8 mouse cellular contexts compared by ENCODE assay signal in genomic region chr10:126979121-126979635, GRCm38 (mm10). TPM values are rescaled to one million over a fixed set of nuclear protein-coding genes. Genes with fewer than 3 reads are reported as not detected.
DNase-seq lines count a peak whose midpoint lies in the region; ATAC-seq and TF ChIP-seq lines count a peak whose summit lies in the region.

No protein-coding gene starts in this region.

- 1% methylated on average over 50 of the region's 62 CpGs for WGBS in forebrain, embryonic 14.5 days
- WGBS in hindbrain, embryonic 12.5 days, result 1% methylated on average over 28 of the region's 62 CpGs
- WGBS in midbrain, postnatal 0 days, result under 1% methylated on average over 19 of the region's 62 CpGs

- H3K36me3 ChIP-seq in forebrain, embryonic 14.5 days (ENCODE audit: control insufficient read depth, insufficient read depth, low read length), result peaks cover 5% of the 10 kb centered on the region
- H3K36me3 ChIP-seq in hindbrain, embryonic 12.5 days, result no peaks in the 10 kb centered on the region
- H3K36me3 ChIP-seq in midbrain, postnatal 0 days (ENCODE audit: insufficient read depth, low read length), result no peaks in the 10 kb centered on the region

- H3K9ac ChIP-seq in forebrain, embryonic 14.5 days (ENCODE audit: low read length), result peak overlapping the region; percentile 96
- H3K9ac ChIP-seq in hindbrain, embryonic 12.5 days, result peak overlapping the region; percentile 95
- peak overlapping the region; percentile 87 for H3K9ac ChIP-seq in midbrain, postnatal 0 days (replicated peaks; ENCODE audit: low read length, poor library complexity, severe bottlenecking)

- H3K4me2 ChIP-seq in forebrain, embryonic 14.5 days (ENCODE audit: low read length), result peak overlapping the region; percentile 91
- peak overlapping the region; percentile 64 for H3K4me2 ChIP-seq in hindbrain, embryonic 12.5 days (replicated peaks)
- peak overlapping the region; percentile 89 for H3K4me2 ChIP-seq in midbrain, postnatal 0 days (ENCODE audit: low read depth, low read length, poor library complexity, severe bottlenecking)

- peak overlapping the region; percentile 100 for H3K27ac ChIP-seq in forebrain, embryonic 14.5 days (ENCODE audit: low read depth, low read length)
- peak overlapping the region; percentile 99 for H3K27ac ChIP-seq in hindbrain, embryonic 12.5 days
- H3K27ac ChIP-seq in midbrain, postnatal 0 days (ENCODE audit: low read depth, low read length), result peak overlapping the region; percentile 99

- H3K4me1 ChIP-seq in forebrain, embryonic 14.5 days (ENCODE audit: control insufficient read depth, insufficient read depth, low read length), result peaks cover 39% of the 10 kb centered on the region
- H3K4me1 ChIP-seq in hindbrain, embryonic 12.5 days, result peaks cover 44% of the 10 kb centered on the region
- peaks cover 18% of the 10 kb centered on the region; the same call in 1 of the 2 replicates for H3K4me1 ChIP-seq in midbrain, postnatal 0 days (ENCODE audit: insufficient read depth, low read length)

- peak overlapping the region; percentile 99 for H3K4me3 ChIP-seq in forebrain, embryonic 14.5 days (ENCODE audit: low read depth, low read length)
- peak overlapping the region; percentile 82 for H3K4me3 ChIP-seq in hindbrain, embryonic 12.5 days
- peak overlapping the region; percentile 96 for H3K4me3 ChIP-seq in midbrain, postnatal 0 days (ENCODE audit: low read depth, low read length)

- peak; percentile 98 for DNase-seq in heart, adult 11 months
- no peak for DNase-seq in heart, adult 8-10 months (ENCODE audit: low spot score)
- peak; percentile 90 for DNase-seq in adrenal gland, postnatal 14 days
- no peak for DNase-seq in forebrain, embryonic 14.5 days (ENCODE audit: low spot score)
- peak; percentile 69 for DNase-seq in liver
- DNase-seq in midbrain, postnatal 0 days (ENCODE audit: low spot score), result no peak
- peak; percentile 38 to 42 for DNase-seq in thymus, postnatal 10 days (ENCODE audit: low spot score in 2 of 2)

- 0 out of 2 replicates have a peak, but pooled peaks have one; percentile 0 for ATAC-seq in forebrain, embryonic 14.5 days
- ATAC-seq in hindbrain, embryonic 12.5 days (ENCODE audit: low FRiP score), result peak; percentile 12
- ATAC-seq in midbrain, postnatal 0 days (ENCODE audit: low FRiP score), result peak; percentile 31

- no peak for TF ChIP-seq CTCF in midbrain, postnatal 0 days (IDR thresholded peaks at IDR 0.05)

- no peaks in the 10 kb centered on the region for H3K9me3 ChIP-seq in forebrain, embryonic 14.5 days (replicated peaks; ENCODE audit: control insufficient read depth, low read length)
- no peaks in the 10 kb centered on the region for H3K9me3 ChIP-seq in hindbrain, embryonic 12.5 days (replicated peaks)
- no peaks in the 10 kb centered on the region for H3K9me3 ChIP-seq in midbrain, postnatal 0 days (ENCODE audit: low read length)

- no peaks in the 10 kb centered on the region for H3K27me3 ChIP-seq in forebrain, embryonic 14.5 days (replicated peaks; ENCODE audit: control insufficient read depth, insufficient read depth, low read length)
- H3K27me3 ChIP-seq in hindbrain, embryonic 12.5 days, result peaks cover 21% of the 10 kb centered on the region
- no peaks in the 10 kb centered on the region for H3K27me3 ChIP-seq in midbrain, postnatal 0 days (ENCODE audit: insufficient read depth, low read length)

RNA-seq across cellular contexts. Expression of gene Ctdsp2, which starts 0.7 kb away (rescaled TPM):
- total RNA-seq in heart, adult 8-10 months (2022), result 100 to 1,000 TPM in 2 of 4 experiments, 10 to 100 TPM in 2; 84.6 to 110 (median 95.0) TPM
- total RNA-seq in adrenal gland, postnatal 14 days (2021), result 115 and 144 TPM in 2 replicates
- 30.2 and 34.5 TPM in 2 replicates for polyA plus RNA-seq in forebrain, embryonic 14.5 days (2014; fragmentation: Nextera tagmentation; extraction: Ambion mirVana)
- polyA plus RNA-seq in hindbrain, embryonic 12.5 days (2016; fragmentation: Nextera tagmentation; extraction: Ambion mirVana), result 50.5 and 51.1 TPM in 2 replicates
- 50.1 and 54.6 TPM in 2 replicates for total RNA-seq in midbrain, postnatal 0 days (2014; rRNA removed)
- polyA plus RNA-seq in midbrain, postnatal 0 days (2015; fragmentation: Nextera tagmentation; extraction: Ambion mirVana), result 10.2 and 11.2 TPM in 2 replicates

RNA-seq across cellular contexts. Expression of gene Avil, which starts 21.3 kb away (rescaled TPM):
- under 1 TPM; 0.32 to 0.87 (median 0.42) TPM for total RNA-seq in heart, adult 8-10 months (2022)
- total RNA-seq in adrenal gland, postnatal 14 days (2021), result 0.74 and 2.5 TPM in 2 replicates
- 0.07 and 0.70 TPM in 2 replicates for polyA plus RNA-seq in forebrain, embryonic 14.5 days (2014; fragmentation: Nextera tagmentation; extraction: Ambion mirVana)
- 1.6 and 2.1 TPM in 2 replicates for polyA plus RNA-seq in hindbrain, embryonic 12.5 days (2016; fragmentation: Nextera tagmentation; extraction: Ambion mirVana)
- total RNA-seq in midbrain, postnatal 0 days (2014; rRNA removed), result 0.90 and 2.0 TPM in 2 replicates
- polyA plus RNA-seq in midbrain, postnatal 0 days (2015; fragmentation: Nextera tagmentation; extraction: Ambion mirVana), result 1.2 and 1.3 TPM in 2 replicates

RNA-seq across cellular contexts. Expression of gene Tsfm, which starts 51.5 kb away (rescaled TPM):
- 10 to 100 TPM; 50.9 to 67.0 (median 55.9) TPM for total RNA-seq in heart, adult 8-10 months (2022)
- 57.6 and 58.7 TPM in 2 replicates for total RNA-seq in adrenal gland, postnatal 14 days (2021)
- 64.4 and 65.4 TPM in 2 replicates for polyA plus RNA-seq in forebrain, embryonic 14.5 days (2014; fragmentation: Nextera tagmentation; extraction: Ambion mirVana)
- 65.3 and 67.4 TPM in 2 replicates for polyA plus RNA-seq in hindbrain, embryonic 12.5 days (2016; fragmentation: Nextera tagmentation; extraction: Ambion mirVana)
- total RNA-seq in midbrain, postnatal 0 days (2014; rRNA removed), result 29.3 and 33.8 TPM in 2 replicates
- 60.7 and 63.3 TPM in 2 replicates for polyA plus RNA-seq in midbrain, postnatal 0 days (2015; fragmentation: Nextera tagmentation; extraction: Ambion mirVana)

Comparison
In these comparisons a context has a peak if more than half of its experiments do, and no peak if none do; other contexts are left out.
1. DNase-seq: peak in heart, adult 11 months (single experiment), adrenal gland, postnatal 14 days (single experiment), liver (single experiment) and thymus, postnatal 10 days (2 of 2); none in heart, adult 8-10 months (single experiment), forebrain, embryonic 14.5 days (single experiment) and midbrain, postnatal 0 days (single experiment).
2. Peak in every context shown above with its lines, with median percentiles within 50 percentile points of each other: ATAC-seq, H3K27ac ChIP-seq, H3K4me2 ChIP-seq, H3K4me3 ChIP-seq and H3K9ac ChIP-seq.